Mouse (Mus musculus): ENCODE data around the gene Il2rb. TPM values are rescaled to one million over a fixed set of nuclear protein-coding genes. Genes with fewer than 3 reads are reported as not detected.

Il2rb gene
- polyA plus RNA-seq, 1 experiment = 63.5 TPM

DNA sequence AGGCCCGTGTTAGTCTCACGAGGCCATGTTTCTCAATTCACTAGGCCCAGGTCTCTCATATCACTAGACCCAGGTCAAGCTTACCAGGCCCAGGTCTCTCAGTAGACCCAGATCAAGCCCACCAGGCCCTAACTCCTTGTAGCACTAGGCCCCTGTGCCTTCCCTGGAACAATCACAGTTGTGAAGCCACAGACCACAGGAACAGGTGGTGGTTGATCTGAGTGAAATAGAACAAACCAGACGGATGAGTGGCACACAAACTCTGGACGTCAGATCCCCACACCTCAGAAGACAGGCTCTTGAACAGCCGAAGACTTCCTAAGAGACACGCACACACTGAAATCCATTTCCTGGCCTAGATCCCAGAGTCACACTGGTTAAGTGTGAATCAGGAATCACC, 15.7 kb upstream of the Il2rb start:
- peaks cover 14% of the 10 kb centered on the region; the same call in 1 of the 2 replicates for H3K4me1 ChIP-seq (ENCODE audit: control insufficient read depth, insufficient read depth, insufficient read length)
- H3K4me3 ChIP-seq (ENCODE audit: extremely low read depth, insufficient read depth, insufficient read length) = no peak overlapping the region
- H3K27ac ChIP-seq (ENCODE audit: insufficient read depth, low read length) = peak overlapping the region; percentile 42
- TF ChIP-seq CTCF (IDR thresholded peaks at IDR 0.05; ENCODE audit: extremely low read depth, insufficient read depth, insufficient read length, insufficient replicate concordance) (no peak), POLR2A (IDR thresholded peaks at IDR 0.05; ENCODE audit: low read depth, low read length) (no peak)
- 56% methylated on average over 6 of the region's 6 CpGs for WGBS
- DNase-seq (ENCODE audit: low read depth in 1 of 2, low spot score in 2 of 2) = no peak
- no peaks in the 10 kb centered on the region for H3K27me3 ChIP-seq (ENCODE audit: control insufficient read depth, insufficient read depth, low read length)
- no peaks in the 10 kb centered on the region for H3K36me3 ChIP-seq (ENCODE audit: control insufficient read depth, insufficient read depth, low read length)

- TF ChIP-seq POLR2A (IDR thresholded peaks at IDR 0.05; ENCODE audit: low read depth, low read length) (no peak), CTCF (IDR thresholded peaks at IDR 0.05; ENCODE audit: extremely low read depth, insufficient read depth, insufficient read length, insufficient replicate concordance) (no peak)
- 23% methylated on average over 8 of the region's 8 CpGs for WGBS
- Histone ChIP-seq H3K27me3 (ENCODE audit: control insufficient read depth, insufficient read depth, low read length) (no peaks in the 10 kb centered on the region), H3K4me3 (ENCODE audit: extremely low read depth, insufficient read depth, insufficient read length) (no peak overlapping the region), H3K36me3 (ENCODE audit: control insufficient read depth, insufficient read depth, low read length) (no peaks in the 10 kb centered on the region), H3K4me1 (ENCODE audit: control insufficient read depth, insufficient read depth, insufficient read length) (peaks cover 14% of the 10 kb centered on the region; the same call in 1 of the 2 replicates), H3K27ac (ENCODE audit: insufficient read depth, low read length) (peak overlapping the region; percentile 42)
- no peak for DNase-seq (ENCODE audit: low read depth in 1 of 2, low spot score in 2 of 2)
Observed at GRCm38 (mm10) chr15:78510121-78510576, 15.1 kb upstream of the Il2rb start.

DNA sequence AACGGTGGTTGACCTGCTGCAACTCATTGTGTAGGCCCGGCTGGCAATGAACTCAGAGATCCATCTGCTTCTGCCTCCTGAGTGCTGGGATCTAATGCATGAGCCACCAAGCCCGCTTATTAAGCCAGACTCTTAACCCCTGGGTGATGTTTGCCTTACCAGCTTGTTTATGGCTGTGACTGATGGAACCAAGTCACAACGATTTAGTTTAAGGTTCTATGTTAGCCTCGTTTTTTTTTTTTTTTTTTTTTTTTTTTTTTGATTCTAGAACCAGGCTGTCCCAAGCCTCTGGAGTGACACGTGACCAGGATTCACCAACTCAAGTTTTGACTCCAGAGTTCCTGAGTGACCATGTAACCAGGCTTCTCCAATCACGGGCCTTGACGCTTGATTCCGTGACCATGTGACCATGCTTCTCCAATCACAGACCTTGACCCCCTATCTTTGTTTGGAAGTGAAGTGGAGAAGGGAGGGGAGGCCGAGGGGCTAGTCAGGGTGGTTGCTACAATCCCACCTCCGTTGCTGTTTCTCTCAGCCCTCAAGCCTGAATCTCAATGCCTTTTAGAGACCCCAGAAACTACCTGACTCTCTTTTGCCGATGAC, 14.3 kb upstream of the Il2rb start:
- Histone ChIP-seq H3K4me1 (ENCODE audit: control insufficient read depth, insufficient read depth, insufficient read length) (peaks cover 11% of the 10 kb centered on the region; the same call in 1 of the 2 replicates), H3K36me3 (ENCODE audit: control insufficient read depth, insufficient read depth, low read length) (no peaks in the 10 kb centered on the region), H3K27me3 (ENCODE audit: control insufficient read depth, insufficient read depth, low read length) (no peaks in the 10 kb centered on the region), H3K27ac (ENCODE audit: insufficient read depth, low read length) (no peak overlapping the region), H3K4me3 (ENCODE audit: extremely low read depth, insufficient read depth, insufficient read length) (no peak overlapping the region)
- 81% methylated on average over 12 of the region's 12 CpGs for WGBS
- TF ChIP-seq CTCF (IDR thresholded peaks at IDR 0.05; ENCODE audit: extremely low read depth, insufficient read depth, insufficient read length, insufficient replicate concordance) (no peak), POLR2A (IDR thresholded peaks at IDR 0.05; ENCODE audit: low read depth, low read length) (no peak)
- no peak for DNase-seq (ENCODE audit: low read depth in 1 of 2, low spot score in 2 of 2)

DNA sequence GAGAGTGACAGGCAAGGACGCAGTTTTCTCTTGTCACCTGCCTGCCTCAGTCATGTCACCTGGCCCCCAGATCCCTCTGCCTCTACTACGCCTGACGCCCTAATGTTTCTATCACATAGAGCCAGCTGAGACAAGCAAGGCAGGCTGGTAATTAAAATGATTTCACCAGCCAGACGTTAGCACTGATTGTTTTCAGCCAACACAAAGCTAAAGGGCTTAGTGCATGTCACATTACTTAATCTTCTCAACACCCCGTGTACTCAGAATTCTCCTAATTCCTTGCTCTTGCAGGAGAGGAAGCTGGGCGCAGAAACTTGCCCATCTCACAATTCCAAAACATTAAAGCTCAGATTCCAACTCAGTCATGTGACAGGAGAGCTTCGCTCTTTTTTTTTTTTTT, 13.4 kb upstream of the Il2rb start:
- 86% methylated on average over 7 of the region's 7 CpGs for WGBS
- Histone ChIP-seq H3K27ac (ENCODE audit: insufficient read depth, low read length) (no peak overlapping the region), H3K4me1 (ENCODE audit: control insufficient read depth, insufficient read depth, insufficient read length) (peaks cover 11% of the 10 kb centered on the region; the same call in 1 of the 2 replicates), H3K4me3 (ENCODE audit: extremely low read depth, insufficient read depth, insufficient read length) (no peak overlapping the region), H3K36me3 (ENCODE audit: control insufficient read depth, insufficient read depth, low read length) (no peaks in the 10 kb centered on the region), H3K27me3 (ENCODE audit: control insufficient read depth, insufficient read depth, low read length) (no peaks in the 10 kb centered on the region)
- no peak for DNase-seq (ENCODE audit: low read depth in 1 of 2, low spot score in 2 of 2)
- TF ChIP-seq CTCF (IDR thresholded peaks at IDR 0.05; ENCODE audit: extremely low read depth, insufficient read depth, insufficient read length, insufficient replicate concordance) = no peak
- no peak for TF ChIP-seq POLR2A (IDR thresholded peaks at IDR 0.05; ENCODE audit: low read depth, low read length)

DNA sequence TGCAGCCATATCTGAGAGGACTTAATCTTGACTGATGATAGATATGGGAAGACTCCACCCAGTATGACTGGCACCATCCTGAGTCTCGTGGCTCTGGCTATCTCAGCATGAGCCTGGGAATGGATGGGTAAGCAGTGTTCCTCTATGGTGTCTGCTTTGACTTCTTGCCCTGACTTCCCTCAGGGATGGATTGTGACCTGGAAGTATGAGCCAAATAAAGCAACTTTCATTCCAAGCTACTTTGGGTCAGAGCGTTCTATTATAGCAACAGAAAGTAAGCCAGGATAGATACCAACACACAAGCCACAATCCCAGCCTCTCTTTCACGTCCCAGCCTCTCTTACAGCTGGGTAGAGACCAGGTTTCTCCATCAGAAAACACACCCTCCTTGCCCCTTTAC, 10.5 kb upstream of the Il2rb start:
- H3K27ac ChIP-seq (ENCODE audit: insufficient read depth, low read length) = no peak overlapping the region
- peaks cover 7% of the 10 kb centered on the region; the same call in 1 of the 2 replicates for H3K4me1 ChIP-seq (ENCODE audit: control insufficient read depth, insufficient read depth, insufficient read length)
- TF ChIP-seq POLR2A (IDR thresholded peaks at IDR 0.05; ENCODE audit: low read depth, low read length) (no peak), CTCF (IDR thresholded peaks at IDR 0.05; ENCODE audit: extremely low read depth, insufficient read depth, insufficient read length, insufficient replicate concordance) (no peak)
- no peak overlapping the region for H3K4me3 ChIP-seq (ENCODE audit: extremely low read depth, insufficient read depth, insufficient read length)
- no peaks in the 10 kb centered on the region for H3K36me3 ChIP-seq (ENCODE audit: control insufficient read depth, insufficient read depth, low read length)
- DNase-seq (ENCODE audit: low read depth in 1 of 2, low spot score in 2 of 2) = no peak
- H3K27me3 ChIP-seq (ENCODE audit: control insufficient read depth, insufficient read depth, low read length) = no peaks in the 10 kb centered on the region
- WGBS = 88% methylated on average over 3 of the region's 3 CpGs

- Histone ChIP-seq H3K27me3 (ENCODE audit: control insufficient read depth, insufficient read depth, low read length) (no peaks in the 10 kb centered on the region), H3K27ac (ENCODE audit: insufficient read depth, low read length) (no peak overlapping the region), H3K36me3 (ENCODE audit: control insufficient read depth, insufficient read depth, low read length) (no peaks in the 10 kb centered on the region), H3K4me1 (ENCODE audit: control insufficient read depth, insufficient read depth, insufficient read length) (no peaks in the 10 kb centered on the region; the same call in 1 of the 2 replicates), H3K4me3 (ENCODE audit: extremely low read depth, insufficient read depth, insufficient read length) (no peak overlapping the region)
- TF ChIP-seq CTCF (IDR thresholded peaks at IDR 0.05; ENCODE audit: extremely low read depth, insufficient read depth, insufficient read length, insufficient replicate concordance) = no peak
- no peak for TF ChIP-seq POLR2A (IDR thresholded peaks at IDR 0.05; ENCODE audit: low read depth, low read length)
- no peak for DNase-seq (ENCODE audit: low read depth in 1 of 2, low spot score in 2 of 2)
- WGBS = 93% methylated on average over 5 of the region's 5 CpGs
Observed at GRCm38 (mm10) chr15:78504816-78505215, 9.7 kb upstream of the Il2rb start.

DNA sequence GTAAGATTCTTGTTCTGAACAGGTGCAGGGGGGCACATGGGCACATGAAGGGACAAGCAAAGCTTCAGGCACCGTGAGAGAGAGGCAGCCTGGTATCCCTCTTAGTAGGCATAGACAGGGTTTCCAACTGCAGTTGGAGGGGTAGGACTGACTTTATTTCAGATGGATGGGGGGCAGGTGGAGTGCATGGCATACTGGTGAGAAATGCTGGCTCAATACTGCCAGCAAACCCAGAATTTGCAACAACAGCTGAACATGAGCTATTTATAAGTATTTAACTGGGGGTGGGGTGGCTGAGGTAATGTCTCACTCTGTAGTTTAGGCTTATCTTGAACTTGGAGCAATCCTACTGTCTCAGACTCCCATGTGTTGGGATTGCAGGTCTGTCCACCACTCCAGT, 8.9 kb upstream of the Il2rb start:
- DNase-seq (ENCODE audit: low read depth in 1 of 2, low spot score in 2 of 2) = no peak
- Histone ChIP-seq H3K36me3 (ENCODE audit: control insufficient read depth, insufficient read depth, low read length) (no peaks in the 10 kb centered on the region), H3K27ac (ENCODE audit: insufficient read depth, low read length) (peak overlapping the region; percentile 27; the same call in 1 of the 2 replicates), H3K4me3 (ENCODE audit: extremely low read depth, insufficient read depth, insufficient read length) (no peak overlapping the region), H3K27me3 (ENCODE audit: control insufficient read depth, insufficient read depth, low read length) (no peaks in the 10 kb centered on the region), H3K4me1 (ENCODE audit: control insufficient read depth, insufficient read depth, insufficient read length) (no peaks in the 10 kb centered on the region)
- TF ChIP-seq POLR2A (IDR thresholded peaks at IDR 0.05; ENCODE audit: low read depth, low read length) (no peak), CTCF (IDR thresholded peaks at IDR 0.05; ENCODE audit: extremely low read depth, insufficient read depth, insufficient read length, insufficient replicate concordance) (no peak)
- 90% methylated on average over 1 of the region's 1 CpGs for WGBS
